Mouse (Mus musculus): ENCODE results near the gene Dexi. TPM values are rescaled to one million over a fixed set of nuclear protein-coding genes. Genes with fewer than 3 reads are reported as not detected.

Dexi gene
- total and polyA plus RNA-seq, 3 experiments = 9.3 to 17.8 TPM; not detected in 1

DNA sequence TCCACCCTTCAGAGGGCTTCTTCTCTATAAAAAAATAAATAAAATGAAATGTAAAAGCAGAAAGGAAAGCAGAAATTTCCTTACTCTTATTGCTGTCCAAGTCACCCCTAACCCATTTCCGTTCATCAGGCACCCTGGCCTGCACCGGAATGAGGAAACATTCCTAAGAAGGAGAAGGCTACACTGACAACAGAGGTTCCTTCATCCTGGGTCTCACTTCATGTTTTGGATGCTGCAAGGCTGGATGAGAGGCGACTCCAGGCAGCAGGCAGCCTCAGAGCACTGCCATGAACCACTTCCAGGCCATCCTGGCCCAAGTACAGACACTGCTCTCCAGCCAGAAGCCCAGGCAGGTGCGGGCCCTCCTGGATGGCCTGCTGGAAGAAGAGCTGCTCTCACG lies 63.0 kb downstream of the Dexi start, which contains the start of gene Ciita:
Gene Ciita (plus strand): TSS at position 203 of the 400 bp plus-strand sequence.
- Histone ChIP-seq H3K79me2 (ENCODE audit: control insufficient read depth, insufficient read depth, low read length, poor library complexity) (no peaks in the 10 kb centered on the region), H3K4me1 (ENCODE audit: control insufficient read depth in 1 of 2, insufficient read depth in 2 of 2, low read length in 2 of 2) (no peaks in the 10 kb centered on the region), H3K9me3 (replicated peaks; ENCODE audit: insufficient read depth, low read length) (no peaks in the 10 kb centered on the region), H3K4me3 (ENCODE audit: control insufficient read depth in 1 of 2, insufficient read depth in 1 of 2, low read depth in 2 of 2, low read length in 2 of 2) (no peak within 1 kb of the TSS), H3K27ac (ENCODE audit: control insufficient read depth, low read depth, low read length) (no peak within 1 kb of the TSS), H3K27me3 (ENCODE audit: control insufficient read depth in 1 of 2, insufficient read depth in 2 of 2, low read length in 2 of 2) (peaks cover 0 to 7% of the 10 kb centered on the region in 2 experiments; a peak in 2 of 4 replicates), H3K9ac (ENCODE audit: control insufficient read depth, low read depth, low read length, poor library complexity, severe bottlenecking) (no peak within 1 kb of the TSS), H3K36me3 (ENCODE audit: control insufficient read depth in 1 of 2, insufficient read depth in 2 of 2, low read length in 2 of 2) (no peaks in the 10 kb centered on the region)
- TF ChIP-seq TBP (IDR thresholded peaks at IDR 0.05; ENCODE audit: low read depth, low read length) = no peak
- no peak for TF ChIP-seq MEF2A (IDR thresholded peaks at IDR 0.05; ENCODE audit: extremely low read depth, insufficient replicate concordance, low read depth, low read length, poor library complexity, severe bottlenecking)
- no peak for TF ChIP-seq ZMIZ1 (IDR thresholded peaks at IDR 0.05; ENCODE audit: low read depth, low read length)
- TF ChIP-seq JUND (IDR thresholded peaks at IDR 0.05; ENCODE audit: low read depth, low read length) = no peak
- TF ChIP-seq E2F4 (IDR thresholded peaks at IDR 0.05; ENCODE audit: borderline replicate concordance, low read depth, low read length) = no peak
- TF ChIP-seq ELF1 (IDR thresholded peaks at IDR 0.05; ENCODE audit: low read depth, low read length) = no peak
- no peak for TF ChIP-seq ZKSCAN1 (IDR thresholded peaks at IDR 0.05; ENCODE audit: low read depth, low read length)
- no peak for TF ChIP-seq CHD2 (IDR thresholded peaks at IDR 0.05; ENCODE audit: low read length)
- TF ChIP-seq MYC (IDR thresholded peaks at IDR 0.05; ENCODE audit: low read depth, low read length) = no peak
- no peak for DNase-seq (ENCODE audit: low read depth, low spot score)

DNA sequence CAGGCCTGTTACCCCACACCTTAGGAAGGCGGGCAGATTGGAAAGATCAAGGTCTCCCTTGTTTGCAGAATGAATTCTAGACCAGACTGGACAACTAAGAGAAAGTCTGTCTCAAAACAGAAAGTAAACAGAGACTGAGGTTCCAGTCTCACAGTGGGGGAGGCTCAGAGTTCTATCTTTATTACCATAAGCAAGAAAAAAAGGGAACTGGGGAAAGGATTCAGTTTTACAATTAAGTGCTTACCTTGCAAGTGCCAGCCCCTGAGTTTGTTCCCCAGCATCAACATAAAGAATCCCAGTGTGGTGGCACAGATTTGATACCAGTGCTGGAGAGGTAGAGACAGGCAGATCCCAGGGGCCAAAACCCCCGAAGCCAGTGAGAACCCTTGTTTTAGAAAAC lies 66.9 kb downstream of the Dexi start:
- DNase-seq (ENCODE audit: low read depth, low spot score) = no peak
- H3K9ac ChIP-seq (ENCODE audit: control insufficient read depth, low read depth, low read length, poor library complexity, severe bottlenecking) = no peak overlapping the region

DNA sequence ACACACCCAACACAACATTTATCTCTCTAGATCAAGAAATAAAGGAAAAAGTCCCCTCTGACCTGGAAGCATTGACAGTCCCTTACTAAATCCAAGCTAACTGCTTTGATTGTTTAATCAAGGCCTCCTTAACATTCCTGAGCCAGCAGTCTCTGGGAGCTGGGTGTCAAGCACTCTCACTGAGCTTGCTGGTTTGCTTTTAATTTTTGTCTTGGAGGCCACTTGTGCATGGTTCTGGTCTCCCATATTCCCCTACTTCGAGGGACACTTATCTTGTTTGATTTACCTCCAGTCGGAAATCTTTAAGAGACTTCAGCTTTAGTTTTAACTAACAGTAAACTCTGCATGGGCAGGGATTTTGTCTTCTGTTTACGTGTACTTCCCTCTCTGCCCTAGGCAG lies 67.9 kb downstream of the Dexi start:
- no peak for DNase-seq (ENCODE audit: low read depth, low spot score)
- peaks cover 0 to 5% of the 10 kb centered on the region in 2 experiments; a peak in 2 of 4 replicates for H3K27me3 ChIP-seq (ENCODE audit: control insufficient read depth in 1 of 2, insufficient read depth in 2 of 2, low read length in 2 of 2)
- no peaks in the 10 kb centered on the region for H3K9me3 ChIP-seq (replicated peaks; ENCODE audit: insufficient read depth, low read length)
- TF ChIP-seq MAFK (IDR thresholded peaks at IDR 0.05; ENCODE audit: borderline replicate concordance, low read depth, low read length) = no peak
- TF ChIP-seq GABPA (IDR thresholded peaks at IDR 0.05; ENCODE audit: low read depth, low read length) = no peak
- no peak for TF ChIP-seq USF1 (IDR thresholded peaks at IDR 0.05; ENCODE audit: low read depth, low read length)
- TF ChIP-seq POLR2AphosphoS5 (IDR thresholded peaks at IDR 0.05; ENCODE audit: borderline replicate concordance, low read depth, low read length) = no peak
- no peak for TF ChIP-seq RAD21 (IDR thresholded peaks at IDR 0.05; ENCODE audit: low read depth, low read length)
- no peak for TF ChIP-seq SMC3 (IDR thresholded peaks at IDR 0.05; ENCODE audit: low read depth, low read length)
- no peak for TF ChIP-seq SIN3A (IDR thresholded peaks at IDR 0.05; ENCODE audit: low read length)
- no peak for TF ChIP-seq POLR2A (IDR thresholded peaks at IDR 0.05; ENCODE audit: control insufficient read depth in 1 of 2, insufficient read depth in 1 of 2, low read depth in 1 of 2, low read length in 2 of 2, poor library complexity in 1 of 2)
- TF ChIP-seq RCOR1 (IDR thresholded peaks at IDR 0.05; ENCODE audit: low read depth, low read length) = no peak
- no peak for TF ChIP-seq MAZ (IDR thresholded peaks at IDR 0.05; ENCODE audit: low read depth, low read length)
- no peak for TF ChIP-seq CHD2 (IDR thresholded peaks at IDR 0.05; ENCODE audit: low read length)
- TF ChIP-seq BHLHE40 (IDR thresholded peaks at IDR 0.05; ENCODE audit: borderline replicate concordance, low read depth, low read length) = no peak
- no peak for TF ChIP-seq TAL1 (IDR thresholded peaks at IDR 0.05; ENCODE audit: low read length)
- no peak for TF ChIP-seq TCF12 (IDR thresholded peaks at IDR 0.05; ENCODE audit: low read depth, low read length)
- no peak for TF ChIP-seq CHD1 (IDR thresholded peaks at IDR 0.05; ENCODE audit: low read depth, low read length)
- no peaks in the 10 kb centered on the region for H3K4me1 ChIP-seq (ENCODE audit: control insufficient read depth in 1 of 2, insufficient read depth in 2 of 2, low read length in 2 of 2)
- no peak overlapping the region for H3K9ac ChIP-seq (ENCODE audit: control insufficient read depth, low read depth, low read length, poor library complexity, severe bottlenecking)
- no peaks in the 10 kb centered on the region for H3K79me2 ChIP-seq (ENCODE audit: control insufficient read depth, insufficient read depth, low read length, poor library complexity)
- no peak overlapping the region for H3K4me3 ChIP-seq (ENCODE audit: control insufficient read depth in 1 of 2, insufficient read depth in 1 of 2, low read depth in 2 of 2, low read length in 2 of 2)
- H3K27ac ChIP-seq (ENCODE audit: control insufficient read depth, low read depth, low read length) = no peak overlapping the region
- no peaks in the 10 kb centered on the region for H3K36me3 ChIP-seq (ENCODE audit: control insufficient read depth in 1 of 2, insufficient read depth in 2 of 2, low read length in 2 of 2)

More for the DNA sequence above, 66.9 kb downstream of the Dexi start:
- H3K4me3 ChIP-seq (ENCODE audit: control insufficient read depth in 1 of 2, insufficient read depth in 1 of 2, low read depth in 2 of 2, low read length in 2 of 2) = no peak overlapping the region
- no peaks in the 10 kb centered on the region for H3K79me2 ChIP-seq (ENCODE audit: control insufficient read depth, insufficient read depth, low read length, poor library complexity)
- peaks cover 0 to 7% of the 10 kb centered on the region in 2 experiments; a peak in 2 of 4 replicates for H3K27me3 ChIP-seq (ENCODE audit: control insufficient read depth in 1 of 2, insufficient read depth in 2 of 2, low read length in 2 of 2)
- no peak for TF ChIP-seq NRF1 (IDR thresholded peaks at IDR 0.05; ENCODE audit: insufficient read depth, low read depth, low read length, poor library complexity, severe bottlenecking)
- no peaks in the 10 kb centered on the region for H3K4me1 ChIP-seq (ENCODE audit: control insufficient read depth in 1 of 2, insufficient read depth in 2 of 2, low read length in 2 of 2)
- no peaks in the 10 kb centered on the region for H3K36me3 ChIP-seq (ENCODE audit: control insufficient read depth in 1 of 2, insufficient read depth in 2 of 2, low read length in 2 of 2)
- no peaks in the 10 kb centered on the region for H3K9me3 ChIP-seq (replicated peaks; ENCODE audit: insufficient read depth, low read length)
- H3K27ac ChIP-seq (ENCODE audit: control insufficient read depth, low read depth, low read length) = no peak overlapping the region
